Mouse (Mus musculus) kidney, adult 2 months (tissue): Measurements from ENCODE around the gene Ldhal6b. TPM values are rescaled to one million over a fixed set of nuclear protein-coding genes. Genes with fewer than 3 reads are reported as not detected.

Source experiments
- DNase-seq: peaks from one replicate; pipeline ENCODE4 v3.0.0; 2021
- H3K27ac ChIP-seq: fragments of 200-500 bp; 2 replicates; pipeline ENCODE4 v1.5.1; 2012; ENCODE audit warnings: low read depth, low read length, control low read depth, inconsistent platforms; ENCODE audit not compliant: insufficient read depth
- H3K27me3 ChIP-seq: fragments of 200-500 bp; replicated peaks from 2 replicates; pipeline ENCODE4 v1.6.1; 2012; ENCODE audit warnings: mild to moderate bottlenecking, moderate library complexity, low read length, inconsistent platforms; ENCODE audit not compliant: control insufficient read depth, insufficient read depth
- H3K36me3 ChIP-seq: fragments of 200-500 bp; 2 replicates; pipeline ENCODE4 v1.6.1; 2012; ENCODE audit warnings: mild to moderate bottlenecking, moderate library complexity, low read length, inconsistent platforms; ENCODE audit not compliant: control insufficient read depth, insufficient read depth
- H3K4me1 ChIP-seq: fragments of 200-500 bp; 2 replicates; pipeline ENCODE4 v1.6.1; 2011; ENCODE audit warnings: low read length; ENCODE audit not compliant: control insufficient read depth, insufficient read depth
- H3K4me3 ChIP-seq: fragments of 200-500 bp; 2 replicates; pipeline ENCODE4 v1.5.1; 2011; ENCODE audit warnings: mild to moderate bottlenecking, low read depth, low read length, control low read depth; ENCODE audit not compliant: insufficient read depth
- CTCF ChIP-seq: fragments of 200-500 bp; conservative IDR thresholded peaks from 2 replicates; pipeline ENCODE4 v1.5.1; 2011; ENCODE audit warnings: low read depth, mild to moderate bottlenecking, control low read depth, low read length, moderate library complexity, mixed read lengths; ENCODE audit not compliant: insufficient read depth, insufficient read length
- POLR2A ChIP-seq: fragments of 200-500 bp; IDR thresholded peaks from one replicate; pipeline ENCODE4 v1.6.1; 2011; ENCODE audit warnings: low read depth, low read length, control low read depth
- WGBS: fragments of 180-500 bp; shearing (Covaris S2); methylation state at CpG from one replicate; pipeline ENCODE4 v1.1.7; 2018; 5-methylcytosine and 5-hydroxymethylcytosine counted together
- polyA plus RNA-seq: library from polyadenylated mRNA; depleted of rRNA; stranded (reverse); fragments of >200 nt; gene quantifications from 2 replicates; pipeline ENCODE4 v1.2.3, GENCODE M21; 2012

The Ldhal6b gene
- polyA plus RNA-seq, 1 experiment = 0.27 TPM

DNA sequence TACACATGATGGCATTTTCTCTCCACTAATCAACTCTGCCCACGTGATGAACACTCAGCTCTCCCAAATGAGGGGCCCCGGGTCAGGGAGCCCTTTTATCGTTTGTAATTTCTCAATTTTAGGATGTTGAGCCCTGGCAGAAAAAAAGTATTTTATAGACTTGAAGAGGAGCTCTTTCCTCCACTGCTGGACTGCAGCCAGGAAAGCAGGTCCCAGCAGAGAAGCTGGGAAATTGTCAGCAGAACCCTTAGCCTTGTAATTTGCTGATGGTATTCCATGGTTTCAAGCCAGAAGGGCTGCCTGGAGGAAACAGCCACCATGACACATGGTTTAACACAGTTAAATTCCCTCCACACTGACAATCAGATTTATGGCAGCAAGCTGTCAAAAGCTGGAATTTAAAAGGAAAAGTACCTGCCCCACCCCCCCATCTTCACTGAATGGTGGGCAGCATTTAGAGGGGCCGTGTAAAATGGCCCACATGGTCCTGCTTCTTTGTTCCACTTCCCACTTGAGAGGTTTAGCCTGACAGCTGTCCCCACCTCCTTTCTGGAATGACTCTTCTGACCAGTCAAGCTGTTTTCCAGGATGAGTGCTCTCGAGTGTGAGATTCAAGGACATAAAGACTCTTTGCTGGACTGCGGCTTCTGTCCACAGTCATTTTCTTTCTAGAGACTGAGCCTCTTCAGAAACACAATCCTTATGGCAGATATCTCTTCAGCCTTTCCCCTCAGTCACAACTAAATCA is 1.4 kb upstream of the Ldhal6b start:
- Histone ChIP-seq H3K4me3 (no peak overlapping the region), H3K36me3 (no peaks in the 10 kb centered on the region), H3K27me3 (no peaks in the 10 kb centered on the region), H3K4me1 (no peaks in the 10 kb centered on the region), H3K27ac (no peak overlapping the region)
- 71% methylated on average over 6 of the region's 6 CpGs for WGBS
- TF ChIP-seq CTCF (no peak), POLR2A (no peak)
- no peak for DNase-seq

DNA sequence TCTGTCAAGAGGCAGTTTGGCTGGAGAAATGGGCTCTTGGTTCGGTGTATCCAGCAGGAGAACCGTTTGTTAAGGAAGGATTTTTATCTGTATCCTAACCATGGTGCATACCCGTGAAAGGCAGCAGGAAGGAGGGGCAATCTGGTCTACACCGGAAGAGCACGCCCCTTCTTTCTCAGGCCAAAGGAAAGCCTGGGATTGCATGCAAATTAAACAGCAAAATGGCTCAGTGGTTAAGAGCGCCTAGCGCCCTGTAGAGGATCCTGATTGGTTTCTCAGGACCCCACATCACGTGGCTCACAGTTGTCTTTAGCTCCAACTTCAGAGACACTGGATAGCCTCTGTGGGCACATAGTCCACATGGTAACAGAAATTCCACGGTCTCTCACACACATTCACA is 489 bp upstream of the Ldhal6b start:
- DNase-seq = no peak
- WGBS = 89% methylated on average over 9 of the region's 9 CpGs
- Histone ChIP-seq H3K4me3 (no peak overlapping the region), H3K4me1 (no peaks in the 10 kb centered on the region), H3K27me3 (no peaks in the 10 kb centered on the region), H3K36me3 (no peaks in the 10 kb centered on the region), H3K27ac (no peak overlapping the region)
- no peak for TF ChIP-seq CTCF
- no peak for TF ChIP-seq POLR2A

DNA sequence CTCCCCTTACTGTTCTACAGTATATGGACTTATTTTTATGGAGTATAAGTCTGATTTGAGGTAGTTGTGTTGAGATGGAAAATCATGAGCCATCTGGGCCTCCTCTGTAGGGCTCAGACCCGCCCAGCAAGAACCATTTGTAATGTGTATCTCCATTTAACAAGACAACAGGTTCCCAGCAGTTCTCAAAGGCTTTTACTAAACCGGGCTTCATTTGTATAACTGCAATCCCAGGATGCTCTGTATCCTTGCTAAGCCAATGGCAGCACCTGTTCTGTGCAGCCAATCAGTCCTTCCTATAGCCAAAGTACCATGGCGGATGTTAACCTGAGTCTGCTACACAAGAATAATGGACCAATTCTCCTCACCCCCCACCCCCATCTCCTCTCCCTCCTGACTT is 2.0 kb downstream of the Ldhal6b start:
- Histone ChIP-seq H3K27ac (no peak overlapping the region), H3K4me3 (no peak overlapping the region), H3K36me3 (no peaks in the 10 kb centered on the region), H3K4me1 (no peaks in the 10 kb centered on the region), H3K27me3 (no peaks in the 10 kb centered on the region)
- TF ChIP-seq CTCF (no peak), POLR2A (no peak)
- no peak for DNase-seq
- 98% methylated on average over 3 of the region's 3 CpGs for WGBS

DNA sequence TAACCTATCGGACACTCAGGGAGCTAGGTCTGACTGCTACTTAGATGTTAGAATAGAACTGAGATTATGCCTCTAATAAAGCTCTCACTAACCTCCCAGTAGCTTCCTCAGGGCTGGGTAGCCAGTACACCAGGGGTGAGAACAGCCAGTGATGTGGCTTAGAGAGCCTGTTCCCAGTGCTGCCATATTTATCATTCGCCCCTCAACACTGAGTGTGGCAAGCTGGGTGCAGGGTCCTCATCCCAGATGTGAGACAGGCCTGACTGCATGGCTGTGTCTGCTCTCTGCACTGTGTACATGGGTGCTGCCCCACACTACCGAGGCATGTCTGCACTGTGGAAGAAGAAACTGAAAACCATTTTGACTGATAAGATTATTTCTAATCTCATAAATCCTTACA is 4.5 kb downstream of the Ldhal6b start:
- WGBS = 95% methylated on average over 3 of the region's 3 CpGs

DNA sequence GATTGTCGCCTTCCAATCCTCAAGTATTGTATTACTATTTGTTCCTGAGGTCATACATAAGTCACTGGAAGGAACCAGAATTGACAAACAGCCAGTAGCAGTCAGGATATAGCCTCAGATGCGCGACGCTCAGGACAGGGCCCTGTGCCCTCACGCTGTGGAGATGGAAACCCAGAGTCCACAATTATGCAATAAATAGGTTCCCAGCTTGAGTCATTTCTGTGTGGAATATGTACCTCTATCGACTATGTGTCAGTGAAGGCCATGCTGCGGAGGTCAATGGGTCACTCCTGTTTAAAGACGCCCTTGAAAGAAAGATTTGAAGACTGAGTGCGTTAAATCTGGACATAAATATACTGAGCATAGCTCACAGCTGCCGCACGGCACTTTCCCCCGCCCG is 5.2 kb downstream of the Ldhal6b start:
- no peak for TF ChIP-seq POLR2A
- TF ChIP-seq CTCF = no peak
- Histone ChIP-seq H3K4me1 (no peaks in the 10 kb centered on the region), H3K4me3 (no peak overlapping the region), H3K27me3 (no peaks in the 10 kb centered on the region), H3K36me3 (no peaks in the 10 kb centered on the region), H3K27ac (no peak overlapping the region)
- WGBS = 91% methylated on average over 13 of the region's 13 CpGs
- no peak for DNase-seq

More for the DNA sequence above, 4.5 kb downstream of the Ldhal6b start:
- H3K27me3 ChIP-seq = no peaks in the 10 kb centered on the region
- H3K4me3 ChIP-seq = no peak overlapping the region
- no peaks in the 10 kb centered on the region for H3K36me3 ChIP-seq
- TF ChIP-seq CTCF (no peak), POLR2A (no peak)
- DNase-seq = no peak
- H3K4me1 ChIP-seq = no peaks in the 10 kb centered on the region
- no peak overlapping the region for H3K27ac ChIP-seq

DNA sequence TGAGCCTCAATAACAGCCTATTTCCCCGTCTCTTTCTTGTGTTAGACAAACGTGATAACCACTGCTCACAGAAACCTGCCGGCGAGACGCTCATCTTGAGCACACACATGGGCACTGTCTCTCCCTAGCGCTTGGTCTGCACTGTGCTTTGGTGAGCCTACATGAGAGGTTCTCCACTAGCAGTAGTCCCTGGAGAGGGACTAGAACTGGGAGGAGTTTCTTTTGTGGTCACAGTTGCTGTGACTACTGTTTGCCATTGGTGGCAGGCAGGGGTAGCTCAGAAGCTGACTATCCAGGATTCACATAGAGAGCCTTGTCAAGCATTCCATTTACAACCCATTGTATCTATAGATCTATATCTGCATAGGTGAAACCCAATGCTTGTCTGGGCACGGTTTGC is 5.8 kb downstream of the Ldhal6b start:
- H3K4me1 ChIP-seq = no peaks in the 10 kb centered on the region
- H3K36me3 ChIP-seq = no peaks in the 10 kb centered on the region
- no peak overlapping the region for H3K4me3 ChIP-seq
- no peak for DNase-seq
- no peak overlapping the region for H3K27ac ChIP-seq
- no peak for TF ChIP-seq POLR2A
- no peak for TF ChIP-seq CTCF
- WGBS = 94% methylated on average over 7 of the region's 7 CpGs
- H3K27me3 ChIP-seq = no peaks in the 10 kb centered on the region

DNA sequence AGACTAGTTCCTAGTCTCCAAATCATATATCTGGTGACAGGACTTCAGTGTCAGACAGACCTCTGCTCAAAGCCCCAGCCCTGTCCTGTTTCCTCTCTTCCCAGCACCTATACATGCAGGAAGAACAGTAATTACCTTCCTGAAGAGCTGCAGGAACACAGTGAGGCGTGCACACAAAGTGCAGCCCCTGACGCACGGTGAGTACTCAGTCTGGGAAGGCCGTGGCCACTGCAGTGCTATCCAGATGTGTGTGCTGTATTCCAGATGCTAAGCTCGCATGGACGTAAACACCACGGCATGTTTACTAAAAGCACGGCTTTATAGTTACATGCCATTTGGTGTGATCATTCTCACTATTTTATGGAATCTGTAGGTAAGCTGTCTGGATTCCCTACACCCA is 6.3 kb downstream of the Ldhal6b start:
- H3K36me3 ChIP-seq = no peaks in the 10 kb centered on the region
- DNase-seq = no peak
- no peaks in the 10 kb centered on the region for H3K27me3 ChIP-seq
- no peaks in the 10 kb centered on the region for H3K4me1 ChIP-seq
- 94% methylated on average over 8 of the region's 8 CpGs for WGBS
- TF ChIP-seq POLR2A (no peak), CTCF (no peak)
- no peak overlapping the region for H3K4me3 ChIP-seq
- H3K27ac ChIP-seq = no peak overlapping the region

DNA sequence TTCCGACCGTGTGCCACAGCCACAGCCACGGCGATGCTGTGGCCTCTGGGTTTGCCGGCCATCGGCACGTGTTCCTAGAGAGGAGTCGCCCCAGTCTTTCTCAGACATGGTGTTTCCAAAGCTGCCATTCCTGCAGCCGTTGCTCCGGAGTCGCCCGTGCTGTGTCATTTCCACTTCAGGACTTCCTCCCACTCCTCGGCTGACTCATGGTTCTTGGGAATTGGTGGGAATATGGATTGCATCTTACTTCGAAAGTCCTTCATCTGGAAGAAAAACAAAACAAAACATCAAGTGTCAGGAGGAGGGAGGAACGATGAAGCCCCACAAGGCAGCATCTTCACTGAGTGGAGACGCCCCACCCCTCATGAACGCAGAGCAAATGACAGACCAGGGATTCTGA is 7.4 kb downstream of the Ldhal6b start:
- no peaks in the 10 kb centered on the region for H3K36me3 ChIP-seq
- TF ChIP-seq POLR2A = no peak
- TF ChIP-seq CTCF = no peak
- WGBS = 87% methylated on average over 17 of the region's 17 CpGs
- H3K4me1 ChIP-seq = no peaks in the 10 kb centered on the region
- DNase-seq = no peak
- H3K27me3 ChIP-seq = no peaks in the 10 kb centered on the region
- no peak overlapping the region for H3K27ac ChIP-seq
- H3K4me3 ChIP-seq = no peak overlapping the region
